Mouse (Mus musculus): Measurements from ENCODE around the gene Tulp4. TPM values are rescaled to one million over a fixed set of nuclear protein-coding genes. Genes with fewer than 3 reads are reported as not detected.

The Tulp4 gene
- polyA plus RNA-seq, 2 experiments: 4.7 to 21.4 TPM

- no peak overlapping the region for H3K27ac ChIP-seq
- no peak overlapping the region for H3K9ac ChIP-seq (replicated peaks)
- H3K36me3 ChIP-seq (replicated peaks; ENCODE audit: control insufficient read depth, insufficient read depth, low read depth): no peaks in the 10 kb centered on the region
- H3K9me3 ChIP-seq (ENCODE audit: control insufficient read depth, low read length): no peaks in the 10 kb centered on the region
- peak overlapping the region; percentile 76 for H3K4me2 ChIP-seq (ENCODE audit: low read depth)
- peaks cover 10% of the 10 kb centered on the region for H3K27me3 ChIP-seq (ENCODE audit: control insufficient read depth, insufficient read depth, low read length)
- peaks cover 2 to 5% of the 10 kb centered on the region in 2 experiments; a peak in 2 of 4 replicates for H3K4me1 ChIP-seq (replicated peaks; ENCODE audit: control insufficient read depth in 2 of 2, insufficient read depth in 2 of 2, low read length in 1 of 2)
- TF ChIP-seq CTCF (IDR thresholded peaks at IDR 0.05; ENCODE audit: low read depth): no peak
- 69% methylated on average over 7 of the region's 7 CpGs for WGBS (ENCODE audit: insufficient replicate concordance)
- DNase-seq (ENCODE audit: low read depth in 3 of 3, low spot score in 3 of 3) (no peak), ATAC-seq (ENCODE audit: insufficient read depth) (no peak)
- peak overlapping the region in 1 of 2 experiments; percentile 72; a peak in 1 of 4 replicates for H3K4me3 ChIP-seq (ENCODE audit: insufficient read depth in 1 of 2, low read depth in 2 of 2, low read length in 2 of 2)
Measured at GRCm38 (mm10) chr17:6108175-6108574, 1.9 kb downstream of the Tulp4 start.

GRCm38 (mm10) chr17:6110956-6111355 is 4.7 kb downstream of the Tulp4 start:
- Histone ChIP-seq H3K27ac (no peak overlapping the region), H3K4me2 (ENCODE audit: low read depth) (no peak overlapping the region), H3K27me3 (ENCODE audit: control insufficient read depth, insufficient read depth, low read length) (peaks cover 10% of the 10 kb centered on the region; the same call in 1 of the 2 replicates), H3K4me3 (ENCODE audit: insufficient read depth in 1 of 2, low read depth in 2 of 2, low read length in 2 of 2) (no peak overlapping the region), H3K9ac (replicated peaks) (no peak overlapping the region), H3K36me3 (replicated peaks; ENCODE audit: control insufficient read depth, insufficient read depth, low read depth) (no peaks in the 10 kb centered on the region), H3K9me3 (ENCODE audit: control insufficient read depth, low read length) (no peaks in the 10 kb centered on the region), H3K4me1 (replicated peaks; ENCODE audit: control insufficient read depth in 2 of 2, insufficient read depth in 2 of 2, low read length in 1 of 2) (peaks cover under 1 to 1% of the 10 kb centered on the region in 2 experiments; a peak in 2 of 4 replicates)
- no peak for DNase-seq (ENCODE audit: low read depth in 3 of 3, low spot score in 3 of 3)
- no peak for ATAC-seq (ENCODE audit: insufficient read depth)
- TF ChIP-seq CTCF (IDR thresholded peaks at IDR 0.05; ENCODE audit: low read depth) (no peak; the same call in 1 of the 2 replicates), EP300 (IDR thresholded peaks at IDR 0.05; ENCODE audit: low read depth) (no peak)
- WGBS (ENCODE audit: insufficient replicate concordance): 73% methylated on average over 3 of the region's 3 CpGs

GRCm38 (mm10) chr17:6113653-6114052 is 7.4 kb downstream of the Tulp4 start:
- no peak overlapping the region for H3K27ac ChIP-seq
- DNase-seq (ENCODE audit: low read depth in 3 of 3, low spot score in 3 of 3): no peak
- no peak for ATAC-seq (ENCODE audit: insufficient read depth)
- no peaks in the 10 kb centered on the region; the same call in 1 of the 2 replicates for H3K27me3 ChIP-seq (ENCODE audit: control insufficient read depth, insufficient read depth, low read length)
- 67% methylated on average over 6 of the region's 6 CpGs for WGBS (ENCODE audit: insufficient replicate concordance)
- H3K9me3 ChIP-seq (ENCODE audit: control insufficient read depth, low read length): no peaks in the 10 kb centered on the region
- TF ChIP-seq CTCF (IDR thresholded peaks at IDR 0.05; ENCODE audit: low read depth) (no peak), EP300 (IDR thresholded peaks at IDR 0.05; ENCODE audit: low read depth) (no peak)
- H3K4me3 ChIP-seq (ENCODE audit: insufficient read depth in 1 of 2, low read depth in 2 of 2, low read length in 2 of 2): no peak overlapping the region
- no peak overlapping the region for H3K9ac ChIP-seq (replicated peaks)
- H3K4me2 ChIP-seq (ENCODE audit: low read depth): no peak overlapping the region
- H3K4me1 ChIP-seq (replicated peaks; ENCODE audit: control insufficient read depth in 2 of 2, insufficient read depth in 2 of 2, low read length in 1 of 2): no peaks in the 10 kb centered on the region; a peak in 1 of 4 replicates
- H3K36me3 ChIP-seq (replicated peaks; ENCODE audit: control insufficient read depth, insufficient read depth, low read depth): no peaks in the 10 kb centered on the region

DNA sequence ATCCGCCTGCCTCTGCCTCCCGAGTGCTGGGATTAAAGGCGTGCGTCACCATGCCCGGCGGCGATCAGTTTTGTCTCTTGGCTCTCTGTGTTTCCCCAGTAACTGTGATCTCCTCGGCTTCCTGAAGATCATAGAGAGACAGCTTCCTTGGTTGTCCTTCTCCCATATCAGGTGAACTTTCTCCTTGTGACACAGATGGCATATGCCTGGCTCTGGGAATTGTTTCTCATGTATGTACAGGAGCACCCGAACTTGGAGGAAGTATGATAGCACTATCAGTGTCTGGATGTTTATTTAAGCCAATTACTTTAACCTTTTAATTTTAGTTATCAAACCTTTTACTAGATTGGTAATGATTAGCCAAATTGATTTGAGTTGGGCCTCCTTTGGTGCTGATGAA is 8.8 kb downstream of the Tulp4 start:
- Histone ChIP-seq H3K4me3 (ENCODE audit: insufficient read depth in 1 of 2, low read depth in 2 of 2, low read length in 2 of 2) (no peak overlapping the region), H3K4me1 (replicated peaks; ENCODE audit: control insufficient read depth in 2 of 2, insufficient read depth in 2 of 2, low read length in 1 of 2) (no peaks in the 10 kb centered on the region; a peak in 1 of 4 replicates), H3K4me2 (ENCODE audit: low read depth) (no peak overlapping the region), H3K9me3 (ENCODE audit: control insufficient read depth, low read length) (no peaks in the 10 kb centered on the region), H3K27ac (no peak overlapping the region), H3K9ac (replicated peaks) (no peak overlapping the region), H3K27me3 (ENCODE audit: control insufficient read depth, insufficient read depth, low read length) (no peaks in the 10 kb centered on the region), H3K36me3 (replicated peaks; ENCODE audit: control insufficient read depth, insufficient read depth, low read depth) (no peaks in the 10 kb centered on the region)
- no peak for DNase-seq (ENCODE audit: low read depth in 3 of 3, low spot score in 3 of 3)
- ATAC-seq (ENCODE audit: insufficient read depth): no peak
- TF ChIP-seq CTCF (IDR thresholded peaks at IDR 0.05; ENCODE audit: low read depth) (no peak), EP300 (IDR thresholded peaks at IDR 0.05; ENCODE audit: low read depth) (no peak)
- WGBS (ENCODE audit: insufficient replicate concordance): 73% methylated on average over 9 of the region's 9 CpGs

- no peak overlapping the region for H3K4me3 ChIP-seq (ENCODE audit: insufficient read depth in 1 of 2, low read depth in 2 of 2, low read length in 2 of 2)
- WGBS (ENCODE audit: insufficient replicate concordance): 70% methylated on average over 4 of the region's 4 CpGs
- H3K4me1 ChIP-seq (replicated peaks; ENCODE audit: control insufficient read depth in 2 of 2, insufficient read depth in 2 of 2, low read length in 1 of 2): no peaks in the 10 kb centered on the region; a peak in 1 of 4 replicates
- no peak overlapping the region for H3K4me2 ChIP-seq (ENCODE audit: low read depth)
- H3K9me3 ChIP-seq (ENCODE audit: control insufficient read depth, low read length): no peaks in the 10 kb centered on the region
- no peak for TF ChIP-seq EP300 (IDR thresholded peaks at IDR 0.05; ENCODE audit: low read depth)
- DNase-seq (ENCODE audit: low read depth in 3 of 3, low spot score in 3 of 3) (no peak), ATAC-seq (ENCODE audit: insufficient read depth) (no peak)
- no peaks in the 10 kb centered on the region for H3K36me3 ChIP-seq (replicated peaks; ENCODE audit: control insufficient read depth, insufficient read depth, low read depth)
- H3K9ac ChIP-seq (replicated peaks): no peak overlapping the region
- no peak overlapping the region for H3K27ac ChIP-seq
- H3K27me3 ChIP-seq (ENCODE audit: control insufficient read depth, insufficient read depth, low read length): no peaks in the 10 kb centered on the region
Measured at GRCm38 (mm10) chr17:6117148-6117725, 11.0 kb downstream of the Tulp4 start.
